Mouse (Mus musculus) MEL (cell line): Measurements from ENCODE around the gene Prim2.

Experiments
- CTCF ChIP-seq, 3 experiments: IDR thresholded peaks in 2 of 3; conservative IDR thresholded peaks in 1 of 3; 2 replicates each; pipeline ENCODE4 v1.5.1; 2011 to 2012; ENCODE audit warnings: low read length in 3 of 3, low read depth in 2 of 3, mild to moderate bottlenecking in 2 of 3, improper control_type of control experiment in 1 of 3, inconsistent platforms in 1 of 3, mixed read lengths in 1 of 3, moderate library complexity in 1 of 3; ENCODE audit not compliant: control insufficient read depth in 1 of 3, insufficient read depth in 1 of 3, poor library complexity in 1 of 3, severe bottlenecking in 1 of 3
- NELFE ChIP-seq: IDR thresholded peaks from 2 replicates; pipeline ENCODE4 v1.6.1; 2011; ENCODE audit warnings: low read depth, low read length, improper control_type of control experiment

GRCm38 (mm10) chr1:33640089-33640488 is 29.5 kb downstream of the Prim2 start:
- no peak for TF ChIP-seq CTCF (IDR thresholded peaks at IDR 0.05 in 2 of 3, conservative IDR thresholded peaks at IDR 0.05 in 1 of 3; ENCODE audit: control insufficient read depth in 1 of 3, insufficient read depth in 1 of 3, low read depth in 2 of 3, low read length in 3 of 3, poor library complexity in 1 of 3, severe bottlenecking in 1 of 3)
- no peak for TF ChIP-seq NELFE
